Mouse (Mus musculus) adrenal gland, postnatal 14 days (tissue): Measurements from ENCODE around the gene Plcg1. TPM values are rescaled to one million over a fixed set of nuclear protein-coding genes. Genes with fewer than 3 reads are reported as not detected.

Experiments
- DNase-seq: peaks from one replicate; pipeline ENCODE4 v3.0.0; 2021; ENCODE audit warnings: mixed read lengths
- total RNA-seq: library from RNA; stranded (reverse); gene quantifications from 2 replicates; pipeline ENCODE4 v1.2.3, GENCODE M21; 2021

Plcg1 gene
- total RNA-seq, 1 experiment from 2014 or later = 69.7 TPM

GRCm38 (mm10) chr2:160770409-160770808, 39.3 kb downstream of the Plcg1 start:
- no peak for DNase-seq

GRCm38 (mm10) chr2:160770871-160771270, 39.8 kb downstream of the Plcg1 start:
- DNase-seq = no peak

GRCm38 (mm10) chr2:160771325-160772276, 40.5 kb downstream of the Plcg1 start:
- no peak for DNase-seq

- DNase-seq = no peak
These were observed 46.9 kb downstream of the Plcg1 start for GRCm38 (mm10) chr2:160778034-160778433.

- no peak for DNase-seq
These were observed 49.2 kb downstream of the Plcg1 start for GRCm38 (mm10) chr2:160780154-160780833.

- DNase-seq = no peak
These were observed 49.7 kb downstream of the Plcg1 start for GRCm38 (mm10) chr2:160780834-160781219.

- DNase-seq = no peak
These were observed 55.2 kb downstream of the Plcg1 start for GRCm38 (mm10) chr2:160786333-160786732.

GRCm38 (mm10) chr2:160789046-160789445, 57.9 kb downstream of the Plcg1 start:
- DNase-seq = no peak

- DNase-seq = no peak
These were observed 58.6 kb downstream of the Plcg1 start for GRCm38 (mm10) chr2:160789741-160790140.

- DNase-seq = no peak
These were observed 62.0 kb downstream of the Plcg1 start for GRCm38 (mm10) chr2:160793117-160793516.

- DNase-seq = peak; percentile 87
These were observed 65.9 kb downstream of the Plcg1 start for GRCm38 (mm10) chr2:160796973-160797372.

- peak; percentile 39 for DNase-seq
These were observed 67.1 kb downstream of the Plcg1 start for GRCm38 (mm10) chr2:160798206-160798605.

GRCm38 (mm10) chr2:160800967-160801366, 69.9 kb downstream of the Plcg1 start:
- no peak for DNase-seq

GRCm38 (mm10) chr2:160802326-160802725, 71.2 kb downstream of the Plcg1 start:
- DNase-seq = no peak

GRCm38 (mm10) chr2:160804794-160805527, 73.9 kb downstream of the Plcg1 start:
- peak; percentile 48 for DNase-seq

- peak; percentile 64 for DNase-seq
These were observed 75.0 kb downstream of the Plcg1 start for GRCm38 (mm10) chr2:160806091-160806521.

GRCm38 (mm10) chr2:160810376-160810775, 79.3 kb downstream of the Plcg1 start:
- DNase-seq = no peak

GRCm38 (mm10) chr2:160810802-160811201, 79.7 kb downstream of the Plcg1 start:
- no peak for DNase-seq
